Mouse (Mus musculus): ENCODE data around the gene Fam76a. TPM values are rescaled to one million over a fixed set of nuclear protein-coding genes. Genes with fewer than 3 reads are reported as not detected.
A peak's percentile ranks its signal among the peaks of the same experiment; 100 is the strongest.

The Fam76a gene
- total and polyA plus RNA-seq, 2 experiments from 2014 or later = 19.7 to 39.6 TPM

GRCm38 (mm10) chr4:132912156-132912555 lies 10.2 kb downstream of the Fam76a start:
- 85% methylated on average over 6 of the region's 6 CpGs for WGBS
- TF ChIP-seq CTCF (IDR thresholded peaks at IDR 0.05; ENCODE audit: low read depth) (no peak), EP300 (IDR thresholded peaks at IDR 0.05; ENCODE audit: low read depth) (no peak)
- H3K4me1 ChIP-seq (ENCODE audit: control insufficient read depth, insufficient read depth) = no peaks in the 10 kb centered on the region
- peaks cover 84% of the 10 kb centered on the region for H3K36me3 ChIP-seq (replicated peaks; ENCODE audit: control insufficient read depth, insufficient read depth, low read length)
- no peak overlapping the region for H3K27ac ChIP-seq (ENCODE audit: low read depth)
- DNase-seq (ENCODE audit: low spot score) = no peak
- no peaks in the 10 kb centered on the region for H3K27me3 ChIP-seq (ENCODE audit: control insufficient read depth, insufficient read depth, low read length)
- no peak overlapping the region for H3K4me2 ChIP-seq (ENCODE audit: low read depth, low read length)
- ATAC-seq (ENCODE audit: insufficient read depth, low read depth) = no peak
- H3K4me3 ChIP-seq (ENCODE audit: low read depth, low read length) = no peak overlapping the region
- no peaks in the 10 kb centered on the region for H3K9me3 ChIP-seq (replicated peaks; ENCODE audit: control insufficient read depth, low read length)
- no peak overlapping the region for H3K9ac ChIP-seq (replicated peaks; ENCODE audit: low read depth, low read length)

- Histone ChIP-seq H3K36me3 (replicated peaks; ENCODE audit: control insufficient read depth, insufficient read depth, low read length) (peaks cover 70% of the 10 kb centered on the region), H3K27ac (ENCODE audit: low read depth) (peak overlapping the region; percentile 80), H3K4me3 (ENCODE audit: low read depth, low read length) (no peak overlapping the region), H3K4me1 (ENCODE audit: control insufficient read depth, insufficient read depth) (no peaks in the 10 kb centered on the region), H3K27me3 (ENCODE audit: control insufficient read depth, insufficient read depth, low read length) (no peaks in the 10 kb centered on the region), H3K9ac (replicated peaks; ENCODE audit: low read depth, low read length) (no peak overlapping the region), H3K9me3 (replicated peaks; ENCODE audit: control insufficient read depth, low read length) (no peaks in the 10 kb centered on the region), H3K4me2 (ENCODE audit: low read depth, low read length) (no peak overlapping the region)
- ATAC-seq (ENCODE audit: insufficient read depth, low read depth) (no peak), DNase-seq (ENCODE audit: low spot score) (no peak)
- no peak for TF ChIP-seq CTCF (IDR thresholded peaks at IDR 0.05; ENCODE audit: low read depth)
- no peak for TF ChIP-seq EP300 (IDR thresholded peaks at IDR 0.05; ENCODE audit: low read depth)
- 75% methylated on average over 5 of the region's 5 CpGs for WGBS
Measured at GRCm38 (mm10) chr4:132905843-132906360, 16.5 kb downstream of the Fam76a start.

- H3K9ac ChIP-seq (replicated peaks; ENCODE audit: low read depth, low read length) = no peak overlapping the region
Measured at GRCm38 (mm10) chr4:132904765-132905309, 17.5 kb downstream of the Fam76a start.

GRCm38 (mm10) chr4:132904071-132904470 lies 18.3 kb downstream of the Fam76a start:
- Histone ChIP-seq H3K4me1 (ENCODE audit: control insufficient read depth, insufficient read depth) (no peaks in the 10 kb centered on the region), H3K36me3 (replicated peaks; ENCODE audit: control insufficient read depth, insufficient read depth, low read length) (peaks cover 60% of the 10 kb centered on the region), H3K4me3 (ENCODE audit: low read depth, low read length) (no peak overlapping the region), H3K9ac (replicated peaks; ENCODE audit: low read depth, low read length) (no peak overlapping the region), H3K27ac (ENCODE audit: low read depth) (peak overlapping the region; percentile 80), H3K9me3 (replicated peaks; ENCODE audit: control insufficient read depth, low read length) (no peaks in the 10 kb centered on the region), H3K27me3 (ENCODE audit: control insufficient read depth, insufficient read depth, low read length) (no peaks in the 10 kb centered on the region), H3K4me2 (ENCODE audit: low read depth, low read length) (no peak overlapping the region)
- DNase-seq (ENCODE audit: low spot score) = no peak
- no peak for ATAC-seq (ENCODE audit: insufficient read depth, low read depth)
- 67% methylated on average over 2 of the region's 2 CpGs for WGBS
- TF ChIP-seq EP300 (IDR thresholded peaks at IDR 0.05; ENCODE audit: low read depth) = no peak
- no peak for TF ChIP-seq CTCF (IDR thresholded peaks at IDR 0.05; ENCODE audit: low read depth)

More at GRCm38 (mm10) chr4:132904765-132905309, 17.5 kb downstream of the Fam76a start:
- H3K9me3 ChIP-seq (replicated peaks; ENCODE audit: control insufficient read depth, low read length) = no peaks in the 10 kb centered on the region
- ATAC-seq (ENCODE audit: insufficient read depth, low read depth) (peak; percentile 64), DNase-seq (ENCODE audit: low spot score) (peak; percentile 34)
- no peaks in the 10 kb centered on the region for H3K27me3 ChIP-seq (ENCODE audit: control insufficient read depth, insufficient read depth, low read length)
- no peak overlapping the region for H3K4me2 ChIP-seq (ENCODE audit: low read depth, low read length)
- H3K27ac ChIP-seq (ENCODE audit: low read depth) = peak overlapping the region; percentile 80
- TF ChIP-seq CTCF (IDR thresholded peaks at IDR 0.05; ENCODE audit: low read depth) (no peak), EP300 (IDR thresholded peaks at IDR 0.05; ENCODE audit: low read depth) (no peak)
- peaks cover 67% of the 10 kb centered on the region for H3K36me3 ChIP-seq (replicated peaks; ENCODE audit: control insufficient read depth, insufficient read depth, low read length)
- no peak overlapping the region for H3K4me3 ChIP-seq (ENCODE audit: low read depth, low read length)
- no peaks in the 10 kb centered on the region for H3K4me1 ChIP-seq (ENCODE audit: control insufficient read depth, insufficient read depth)
- 56% methylated on average over 9 of the region's 9 CpGs for WGBS

GRCm38 (mm10) chr4:132898197-132898596 lies 24.2 kb downstream of the Fam76a start:
- 79% methylated on average over 9 of the region's 9 CpGs for whole genome bisulfite sequencing
- DNase-seq (ENCODE audit: low spot score) (no peak), ATAC-seq (ENCODE audit: insufficient read depth, low read depth) (no peak)
- Histone ChIP-seq H3K36me3 (replicated peaks; ENCODE audit: control insufficient read depth, insufficient read depth, low read length) (peaks cover 30% of the 10 kb centered on the region), H3K27me3 (ENCODE audit: control insufficient read depth, insufficient read depth, low read length) (no peaks in the 10 kb centered on the region), H3K9ac (replicated peaks; ENCODE audit: low read depth, low read length) (no peak overlapping the region), H3K27ac (ENCODE audit: low read depth) (no peak overlapping the region), H3K9me3 (replicated peaks; ENCODE audit: control insufficient read depth, low read length) (no peaks in the 10 kb centered on the region), H3K4me2 (ENCODE audit: low read depth, low read length) (no peak overlapping the region), H3K4me1 (ENCODE audit: control insufficient read depth, insufficient read depth) (no peaks in the 10 kb centered on the region), H3K4me3 (ENCODE audit: low read depth, low read length) (no peak overlapping the region)
- TF ChIP-seq CTCF (IDR thresholded peaks at IDR 0.05; ENCODE audit: low read depth) (no peak), EP300 (IDR thresholded peaks at IDR 0.05; ENCODE audit: low read depth) (no peak)

GRCm38 (mm10) chr4:132894402-132894801 lies 28.0 kb downstream of the Fam76a start:
- H3K9ac ChIP-seq (replicated peaks; ENCODE audit: low read depth, low read length) = no peak overlapping the region
- H3K36me3 ChIP-seq (replicated peaks; ENCODE audit: control insufficient read depth, insufficient read depth, low read length) = no peaks in the 10 kb centered on the region
- no peak for ATAC-seq (ENCODE audit: insufficient read depth, low read depth)
- TF ChIP-seq CTCF (IDR thresholded peaks at IDR 0.05; ENCODE audit: low read depth) (no peak), EP300 (IDR thresholded peaks at IDR 0.05; ENCODE audit: low read depth) (no peak)
- no peaks in the 10 kb centered on the region for H3K9me3 ChIP-seq (replicated peaks; ENCODE audit: control insufficient read depth, low read length)
- H3K4me3 ChIP-seq (ENCODE audit: low read depth, low read length) = no peak overlapping the region
- no peaks in the 10 kb centered on the region for H3K27me3 ChIP-seq (ENCODE audit: control insufficient read depth, insufficient read depth, low read length)
- no peak for DNase-seq (ENCODE audit: low spot score)
- no peak overlapping the region for H3K27ac ChIP-seq (ENCODE audit: low read depth)
- 8% methylated on average over 7 of the region's 7 CpGs for WGBS
- H3K4me2 ChIP-seq (ENCODE audit: low read depth, low read length) = no peak overlapping the region
- H3K4me1 ChIP-seq (ENCODE audit: control insufficient read depth, insufficient read depth) = no peaks in the 10 kb centered on the region
